Mouse (Mus musculus) liver, postnatal 0 days (tissue): ENCODE data around the gene Ap1m2.

Experiments
- CTCF ChIP-seq: sonication (generic); IDR thresholded peaks from 2 replicates; pipeline ENCODE4 v1.5.1; 2016; ENCODE audit warnings: antibody characterized with exemption, low read depth
- EP300 ChIP-seq: IDR thresholded peaks from 2 replicates; pipeline ENCODE4 v1.6.1; 2016; ENCODE audit warnings: antibody characterized with exemption, low read depth, mild to moderate bottlenecking

GRCm38 (mm10) chr9:21265611-21266010, 46.5 kb downstream of the Ap1m2 start:
- TF ChIP-seq CTCF, result no peak
- no peak for TF ChIP-seq EP300
